Mouse (Mus musculus) heart, embryonic 15.5 days (tissue): Measurements from ENCODE around the gene Slc37a4. TPM values are rescaled to one million over a fixed set of nuclear protein-coding genes. Genes with fewer than 3 reads are reported as not detected.
"Not testable (repeated sequence)": the region's sequence is repeated elsewhere in the genome, so short reads cannot be mapped to it uniquely, and the experiment has no call there.

Experiments
- ATAC-seq: fragments of 200-750 bp; cut with Nextera tagmentation; replicated peaks from 2 replicates; pipeline ENCODE4 v1.8.0; 2017; ENCODE audit warnings: low read depth, moderate TSS enrichment; ENCODE audit not compliant: insufficient number of reproducible peaks, insufficient read depth, low FRiP score
- H3K27ac ChIP-seq: fragments of 300-500 bp; sonication (generic); 2 replicates; pipeline ENCODE4 v1.5.1; 2015; ENCODE audit warnings: mild to moderate bottlenecking, inconsistent platforms
- H3K27me3 ChIP-seq: fragments of 300-500 bp; sonication (generic); 2 replicates; pipeline ENCODE4 v1.6.1; 2015; ENCODE audit warnings: inconsistent platforms
- H3K36me3 ChIP-seq: fragments of 300-500 bp; sonication (generic); 2 replicates; pipeline ENCODE4 v1.6.1; 2015; ENCODE audit warnings: mild to moderate bottlenecking, inconsistent platforms
- H3K4me1 ChIP-seq: fragments of 300-500 bp; sonication (generic); replicated peaks from 2 replicates; pipeline ENCODE4 v1.6.1; 2015; ENCODE audit warnings: inconsistent platforms
- H3K4me2 ChIP-seq: fragments of 300-500 bp; sonication (generic); 2 replicates; pipeline ENCODE4 v1.6.1; 2015; ENCODE audit warnings: inconsistent platforms, mild to moderate bottlenecking, moderate library complexity
- H3K4me3 ChIP-seq: fragments of 300-500 bp; sonication (generic); 2 replicates; pipeline ENCODE4 v1.5.1; 2015; ENCODE audit warnings: mild to moderate bottlenecking, inconsistent platforms
- H3K9ac ChIP-seq: fragments of 300-500 bp; sonication (generic); 2 replicates; pipeline ENCODE4 v1.6.1; 2015; ENCODE audit warnings: mild to moderate bottlenecking, inconsistent platforms
- H3K9me3 ChIP-seq: fragments of 300-500 bp; sonication (generic); replicated peaks from 2 replicates; pipeline ENCODE4 v1.6.1; 2016; ENCODE audit warnings: inconsistent platforms
- WGBS: fragments of 180-500 bp; shearing (Covaris S2); methylation state at CpG from one replicate; pipeline ENCODE4 v1.1.7; 2015; ENCODE audit warnings: mixed read lengths; 5-methylcytosine and 5-hydroxymethylcytosine counted together
- polyA plus RNA-seq: library from polyadenylated mRNA; unstranded; fragments of >200 nt; fragmentation: Nextera tagmentation; extraction: Ambion mirVana; gene quantifications from 2 replicates; pipeline ENCODE4 v1.2.1, GENCODE M21; 2015

The Slc37a4 gene
- polyA plus RNA-seq, 1 experiment from 2014 or later: 31.4 TPM

DNA sequence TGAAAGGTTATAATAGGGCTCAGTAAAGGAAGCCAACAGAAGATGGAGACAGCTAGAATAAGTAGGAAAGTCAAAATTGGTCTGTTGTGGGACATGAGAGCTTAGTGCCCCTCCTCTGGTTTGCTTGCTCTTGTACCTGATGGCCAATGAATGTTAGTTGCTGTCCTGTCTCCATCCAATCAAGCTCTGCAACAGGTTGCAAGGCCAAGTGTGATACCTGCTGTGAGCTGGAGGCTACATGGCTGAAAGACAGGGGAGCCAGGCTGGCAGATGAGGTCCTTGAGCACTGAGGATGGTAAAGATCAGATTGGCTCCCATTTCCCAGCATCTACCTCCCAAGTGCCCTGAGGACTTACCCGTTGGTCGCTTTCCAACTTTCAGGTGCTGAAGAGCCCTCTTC is 16.1 kb downstream of the Slc37a4 start:
- ATAC-seq: no peak
- no peak overlapping the region for H3K27ac ChIP-seq
- peaks cover 23% of the 10 kb centered on the region for H3K4me1 ChIP-seq
- H3K36me3 ChIP-seq: peaks cover 58% of the 10 kb centered on the region
- 68% methylated on average over 2 of the region's 2 CpGs for WGBS
- H3K9ac ChIP-seq: no peak overlapping the region
- H3K27me3 ChIP-seq: no peaks in the 10 kb centered on the region
- H3K9me3 ChIP-seq: no peaks in the 10 kb centered on the region
- H3K4me2 ChIP-seq: no peak overlapping the region
- no peak overlapping the region for H3K4me3 ChIP-seq

GRCm38 (mm10) chr9:44417156-44417891 is 20.7 kb downstream of the Slc37a4 start:
- Histone ChIP-seq H3K4me2 (peak overlapping the region; percentile 94), H3K4me3 (peak overlapping the region; percentile 93), H3K27ac (peak overlapping the region; percentile 52), H3K27me3 (no peaks in the 10 kb centered on the region), H3K36me3 (peaks cover 22% of the 10 kb centered on the region), H3K9ac (peak overlapping the region; percentile 89), H3K9me3 (no peaks in the 10 kb centered on the region), H3K4me1 (peaks cover 12% of the 10 kb centered on the region)
- ATAC-seq: peak; percentile 60
- 6% methylated on average over 26 of the region's 26 CpGs for WGBS

GRCm38 (mm10) chr9:44417892-44418363 is 21.3 kb downstream of the Slc37a4 start:
- WGBS: under 1% methylated on average over 38 of the region's 38 CpGs
- peak overlapping the region; percentile 93 for H3K4me3 ChIP-seq
- no peaks in the 10 kb centered on the region for H3K27me3 ChIP-seq
- no peaks in the 10 kb centered on the region for H3K9me3 ChIP-seq
- H3K27ac ChIP-seq: peak overlapping the region; percentile 52
- peak overlapping the region; percentile 89 for H3K9ac ChIP-seq
- peaks cover 12% of the 10 kb centered on the region for H3K4me1 ChIP-seq
- peak overlapping the region; percentile 94 for H3K4me2 ChIP-seq
- H3K36me3 ChIP-seq: peaks cover 15% of the 10 kb centered on the region
- ATAC-seq: peak; percentile 96

DNA sequence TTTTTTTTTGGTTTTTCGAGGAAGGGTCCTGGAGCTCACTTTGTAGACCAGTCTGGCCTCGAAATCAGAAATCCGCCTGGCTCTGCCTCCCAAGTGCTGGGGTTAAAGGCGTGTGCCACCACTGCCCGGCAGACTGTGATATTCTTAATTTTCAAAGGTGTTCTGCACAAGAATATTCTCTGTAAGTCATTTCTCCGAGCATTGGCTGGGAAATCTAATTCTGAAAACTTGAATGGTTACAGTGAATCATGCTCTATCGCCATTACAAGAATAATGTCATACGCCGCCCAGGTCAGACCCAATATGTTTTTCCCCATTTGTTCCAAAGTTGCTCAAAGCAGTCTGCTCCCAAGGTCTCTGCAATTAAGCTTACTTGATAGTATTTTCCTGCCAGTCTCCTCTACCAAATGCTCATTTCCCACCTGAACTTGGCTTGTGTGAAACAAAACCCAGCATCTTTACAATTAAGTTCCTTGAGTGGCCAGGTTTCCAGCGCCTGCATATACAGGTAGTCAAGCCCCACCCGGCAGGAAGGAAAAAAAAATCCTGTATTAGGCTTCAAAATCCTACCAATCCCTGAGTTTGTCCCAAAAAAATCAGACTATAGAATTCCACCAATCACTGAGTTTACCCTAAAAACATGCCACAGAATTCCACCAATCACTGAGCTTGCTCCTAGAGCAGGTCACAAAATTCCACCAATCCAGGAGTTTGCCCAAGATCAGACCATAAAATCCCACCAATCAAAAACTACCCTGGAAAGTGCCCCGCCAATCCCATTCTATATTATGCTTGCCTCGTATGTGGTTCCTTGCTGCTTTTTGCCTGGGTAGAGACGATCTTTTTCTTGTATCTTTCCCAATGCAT is 22.1 kb downstream of the Slc37a4 start, which contains the start of gene Ccdc84:
Gene Ccdc84 (minus strand): TSS at position 51 of the 867 bp plus-strand sequence.
- WGBS: 72% methylated on average over 14 of the region's 14 CpGs

DNA sequence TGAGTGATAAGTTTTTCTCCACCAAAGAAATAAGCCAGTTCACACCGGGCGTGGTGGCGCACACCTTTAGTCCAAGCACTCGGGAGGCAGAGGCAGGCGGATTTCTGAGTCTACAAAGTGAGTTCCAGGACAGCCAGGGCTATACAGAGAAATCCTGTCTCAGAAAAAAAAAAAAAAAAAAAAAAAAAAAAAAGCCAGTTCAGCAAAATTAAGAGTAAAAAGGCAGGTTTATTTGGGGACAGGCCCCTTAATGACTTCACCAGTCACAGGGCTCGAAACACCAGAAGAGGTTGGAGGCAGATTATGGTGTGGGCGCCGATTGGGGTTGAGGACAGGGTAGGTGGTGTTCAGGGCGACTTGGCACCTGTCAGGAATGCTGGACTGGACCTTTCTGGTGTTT is 23.1 kb downstream of the Slc37a4 start:
- not testable (repeated sequence) for H3K27me3 ChIP-seq, H3K36me3 ChIP-seq, H3K9ac ChIP-seq, H3K9me3 ChIP-seq, H3K27ac ChIP-seq, H3K4me3 ChIP-seq, H3K4me2 ChIP-seq, ATAC-seq
- 86% methylated on average over 9 of the region's 9 CpGs for WGBS
- H3K4me1 ChIP-seq: peaks cover 12% of the 10 kb centered on the region

More for the DNA sequence above, 22.1 kb downstream of the Slc37a4 start, which contains the start of gene Ccdc84:
- Histone ChIP-seq H3K9me3 (no peaks in the 10 kb centered on the region), H3K36me3 (peaks cover 9% of the 10 kb centered on the region), H3K27me3 (no peaks in the 10 kb centered on the region), H3K4me2 (peak within 1 kb of the TSS; percentile 94), H3K4me3 (peak within 1 kb of the TSS; percentile 93), H3K9ac (peak within 1 kb of the TSS; percentile 89), H3K27ac (peak within 1 kb of the TSS; percentile 52), H3K4me1 (peaks cover 12% of the 10 kb centered on the region)
- ATAC-seq: no peak

GRCm38 (mm10) chr9:44420280-44420898 is 23.7 kb downstream of the Slc37a4 start:
- no peaks in the 10 kb centered on the region for H3K9me3 ChIP-seq
- no peak overlapping the region for H3K27ac ChIP-seq
- peaks cover 4% of the 10 kb centered on the region for H3K36me3 ChIP-seq
- WGBS: 71% methylated on average over 5 of the region's 5 CpGs
- peaks cover 12% of the 10 kb centered on the region for H3K4me1 ChIP-seq
- H3K4me3 ChIP-seq: no peak overlapping the region
- H3K4me2 ChIP-seq: no peak overlapping the region
- ATAC-seq: no peak
- H3K27me3 ChIP-seq: no peaks in the 10 kb centered on the region
- H3K9ac ChIP-seq: no peak overlapping the region

DNA sequence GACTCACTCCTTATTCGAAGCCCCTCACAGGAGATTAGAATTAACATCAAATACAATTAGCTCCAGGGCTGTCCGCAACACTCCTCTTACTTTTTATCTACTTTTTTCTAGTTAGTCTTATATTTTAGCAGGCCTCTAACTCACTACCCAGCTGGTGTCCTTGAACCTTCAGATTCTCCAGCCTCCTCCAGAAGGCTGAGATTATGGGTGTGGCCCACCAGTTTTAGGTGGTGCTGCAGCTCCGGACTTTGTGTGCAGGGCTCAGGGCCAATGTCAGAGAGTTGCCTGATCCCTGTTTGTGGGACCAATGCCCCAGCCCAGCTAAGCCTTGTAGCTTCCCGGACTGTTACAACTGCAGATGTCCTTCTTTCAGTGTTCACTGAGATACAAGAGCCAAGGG is 26.9 kb downstream of the Slc37a4 start:
- Histone ChIP-seq H3K4me3 (no peak overlapping the region), H3K4me2 (no peak overlapping the region), H3K27ac (no peak overlapping the region), H3K9ac (no peak overlapping the region), H3K9me3 (no peaks in the 10 kb centered on the region), H3K4me1 (no peaks in the 10 kb centered on the region), H3K36me3 (no peaks in the 10 kb centered on the region), H3K27me3 (no peaks in the 10 kb centered on the region)
- 81% methylated on average over 4 of the region's 4 CpGs for whole genome bisulfite sequencing
- no peak for ATAC-seq

DNA sequence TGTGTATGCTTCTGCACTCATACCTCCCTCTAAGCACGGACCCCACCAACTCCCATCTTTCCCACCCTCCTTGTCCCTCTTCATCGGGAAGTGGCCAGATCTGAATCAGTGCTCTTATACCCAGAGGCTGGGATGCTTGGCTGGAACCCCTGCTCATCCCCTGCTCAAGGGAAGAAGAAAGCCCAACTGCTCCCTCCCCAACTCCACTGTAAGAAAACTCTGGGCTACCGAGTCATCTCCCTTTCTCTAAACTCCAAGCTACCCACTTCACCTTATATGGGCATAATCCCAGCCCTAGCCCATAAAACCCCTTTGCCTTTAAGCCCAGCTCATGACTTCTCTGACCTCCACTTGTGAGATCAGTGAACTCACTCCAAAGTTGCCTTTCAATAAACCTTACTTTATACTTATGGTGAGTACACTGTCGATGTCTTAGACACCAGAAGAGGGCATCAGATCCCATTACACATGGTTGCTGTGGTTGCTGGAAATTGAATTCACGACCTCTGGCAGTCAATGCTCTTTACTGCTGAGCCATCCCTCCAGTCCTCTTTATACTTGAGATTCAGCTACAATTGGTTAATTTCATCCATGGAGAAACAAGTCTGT is 36.0 kb downstream of the Slc37a4 start:
- 51% methylated on average over 5 of the region's 5 CpGs for whole genome bisulfite sequencing
- no peaks in the 10 kb centered on the region for H3K9me3 ChIP-seq
- ATAC-seq: no peak

GRCm38 (mm10) chr9:44435747-44436146 is 39.1 kb downstream of the Slc37a4 start:
- Histone ChIP-seq H3K4me3 (no peak overlapping the region), H3K4me2 (no peak overlapping the region), H3K4me1 (no peaks in the 10 kb centered on the region), H3K36me3 (no peaks in the 10 kb centered on the region), H3K9me3 (no peaks in the 10 kb centered on the region), H3K27me3 (no peaks in the 10 kb centered on the region), H3K9ac (no peak overlapping the region), H3K27ac (no peak overlapping the region)
- no peak for ATAC-seq
- WGBS: 72% methylated on average over 6 of the region's 6 CpGs

More for the DNA sequence above, 36.0 kb downstream of the Slc37a4 start:
- Histone ChIP-seq H3K27ac (no peak overlapping the region), H3K9ac (no peak overlapping the region), H3K4me3 (no peak overlapping the region), H3K27me3 (no peaks in the 10 kb centered on the region), H3K36me3 (no peaks in the 10 kb centered on the region), H3K4me2 (no peak overlapping the region), H3K4me1 (no peaks in the 10 kb centered on the region)

- Histone ChIP-seq H3K4me3 (no peak within 1 kb of the TSS), H3K9me3 (no peaks in the 10 kb centered on the region), H3K27me3 (no peaks in the 10 kb centered on the region), H3K27ac (no peak within 1 kb of the TSS), H3K4me2 (no peak within 1 kb of the TSS), H3K9ac (no peak within 1 kb of the TSS), H3K36me3 (no peaks in the 10 kb centered on the region), H3K4me1 (no peaks in the 10 kb centered on the region)
- 57% methylated on average over 19 of the region's 19 CpGs for whole genome bisulfite sequencing
- ATAC-seq: no peak
Measured at GRCm38 (mm10) chr9:44440961-44441360, 44.3 kb downstream of the Slc37a4 start, which contains the start of gene Foxr1. TSS of gene Foxr1 (minus strand) at chr9:44441136.
